Mouse (Mus musculus) testis, postnatal 10 days (tissue): ENCODE measurements around the gene Ccl28.
"Not testable (repeated sequence)": the region's sequence is repeated elsewhere in the genome, so short reads cannot be mapped to it uniquely, and the experiment has no call there.

ENCODE experiments used
- DNase-seq: peaks from one replicate; pipeline ENCODE4 v3.0.0; 2021; ENCODE audit warnings: low spot score

Ccl28 gene

DNA sequence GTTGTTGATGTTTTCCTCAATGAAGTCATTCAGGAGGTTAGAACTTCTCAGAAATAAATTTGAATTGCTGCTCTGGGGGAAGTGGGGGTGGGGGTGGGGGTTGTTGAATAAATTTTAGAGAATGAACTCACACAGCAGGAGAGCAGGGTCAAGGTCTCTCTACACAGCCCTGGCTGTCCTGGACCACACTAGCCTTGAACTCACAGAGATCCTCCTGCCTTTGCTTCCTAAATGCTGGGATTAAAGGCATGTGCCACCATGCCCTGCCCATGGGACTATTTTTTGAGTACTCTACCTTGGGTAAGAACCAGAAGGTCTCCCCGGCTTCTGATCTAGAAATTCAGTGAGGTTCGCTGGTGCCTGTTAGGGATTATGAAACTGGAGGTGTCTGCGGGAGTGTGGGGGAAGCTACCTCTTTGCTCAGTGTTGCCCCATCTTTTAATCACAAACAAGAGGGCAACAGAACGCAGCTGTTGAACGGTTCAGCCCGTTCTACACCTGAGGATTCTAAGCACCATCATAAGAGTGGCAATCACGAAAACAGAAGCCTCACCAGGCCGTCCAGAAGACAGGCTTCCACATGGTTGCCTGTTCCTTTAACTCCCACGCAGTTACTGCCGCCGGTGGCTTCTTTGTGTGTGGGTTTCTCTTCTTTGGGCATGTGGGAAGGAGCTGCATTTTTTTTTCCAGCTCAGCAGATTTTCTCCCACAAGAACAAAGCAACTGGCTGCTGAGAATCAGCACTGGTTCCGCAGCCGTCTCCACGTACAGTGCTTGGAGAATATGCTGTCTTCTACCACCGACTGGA lies 25.5 kb downstream of the Ccl28 start:
- DNase-seq = no peak

DNA sequence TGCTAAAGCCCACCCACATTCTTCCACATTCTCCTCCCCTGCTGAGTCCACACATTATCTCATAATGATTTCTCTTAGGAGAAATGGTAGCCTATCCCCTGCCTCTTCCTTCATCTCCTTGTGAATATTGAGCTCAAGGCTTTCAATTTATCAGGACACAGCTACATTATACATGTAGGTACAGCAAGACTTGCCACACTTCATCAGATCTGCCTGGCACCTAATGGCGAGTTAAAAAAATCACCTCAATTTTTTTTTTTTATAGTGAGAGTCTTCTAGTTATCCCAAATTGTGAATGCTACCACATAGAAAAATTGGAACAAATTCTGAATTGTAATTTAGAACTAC lies 26.1 kb downstream of the Ccl28 start:
- DNase-seq = no peak

GRCm38 (mm10) chr13:119654734-119655133 lies 31.1 kb downstream of the Ccl28 start:
- DNase-seq = no peak

DNA sequence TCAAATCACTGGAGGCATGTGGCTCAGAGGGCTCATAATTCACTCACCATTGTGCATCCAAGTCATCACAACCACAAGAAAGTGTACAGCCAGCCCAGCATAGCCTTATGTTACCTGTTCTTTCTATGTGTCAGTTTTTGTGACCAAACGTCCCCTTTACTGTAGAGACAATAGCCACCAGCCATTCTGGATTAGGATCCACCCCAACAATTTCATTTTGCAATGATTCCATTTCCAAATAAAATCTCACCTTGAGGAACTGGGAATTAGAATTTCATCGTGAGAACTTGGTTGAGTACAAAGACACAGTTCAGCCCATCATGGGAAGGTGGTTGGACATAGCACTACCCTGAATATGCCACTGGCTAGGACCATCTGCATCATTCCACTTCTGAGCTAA lies 32.6 kb downstream of the Ccl28 start:
- DNase-seq = no peak

DNA sequence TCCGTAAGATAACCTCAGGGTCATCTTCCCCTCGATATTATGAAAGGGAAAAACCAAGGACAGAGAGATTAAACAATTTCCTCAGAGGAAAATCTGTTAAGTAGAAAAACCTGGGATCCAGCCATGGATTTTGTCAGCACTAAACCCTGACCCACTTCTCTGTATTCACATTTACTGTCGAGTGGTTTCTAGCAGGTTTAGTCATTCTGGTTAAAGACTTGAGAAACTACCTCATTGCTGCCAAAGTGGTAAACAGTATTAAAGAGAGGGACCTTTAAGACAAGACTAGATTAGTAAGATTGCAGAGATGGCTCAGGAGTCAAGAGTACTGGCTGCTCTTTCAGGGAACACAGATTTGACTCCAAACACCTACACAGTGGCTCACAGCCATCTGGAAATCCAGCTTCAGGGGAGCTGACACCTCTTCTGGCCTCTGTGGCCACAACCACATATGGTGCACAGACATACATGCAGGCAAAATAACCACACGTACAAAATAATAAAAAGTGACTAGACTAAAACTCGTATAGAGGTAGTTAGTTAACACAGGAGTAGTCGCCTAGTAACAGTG lies 33.3 kb downstream of the Ccl28 start:
- DNase-seq = no peak

DNA sequence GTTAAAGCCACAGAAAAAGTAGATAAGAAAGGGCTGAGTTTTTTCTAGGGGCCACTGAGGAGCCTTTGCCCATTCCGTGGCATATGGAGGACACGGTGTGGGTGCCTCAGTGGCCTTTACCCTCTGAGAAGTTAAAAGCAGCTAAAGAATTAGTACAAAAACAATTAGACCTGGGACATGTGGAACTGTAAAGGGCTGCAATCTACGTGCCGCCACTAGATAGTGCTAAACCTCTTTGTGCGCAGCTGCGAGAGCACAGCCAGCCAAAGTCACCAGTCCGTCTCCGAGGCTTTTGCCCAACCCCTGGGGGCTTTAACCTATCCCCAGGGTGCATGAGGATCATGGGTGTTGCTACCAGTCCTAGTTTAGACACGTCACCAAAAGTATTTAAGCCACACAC lies 37.8 kb downstream of the Ccl28 start:
- peak; percentile 46 for DNase-seq

- DNase-seq = no peak
These were observed 55.2 kb downstream of the Ccl28 start for GRCm38 (mm10) chr13:119678794-119679193.

DNA sequence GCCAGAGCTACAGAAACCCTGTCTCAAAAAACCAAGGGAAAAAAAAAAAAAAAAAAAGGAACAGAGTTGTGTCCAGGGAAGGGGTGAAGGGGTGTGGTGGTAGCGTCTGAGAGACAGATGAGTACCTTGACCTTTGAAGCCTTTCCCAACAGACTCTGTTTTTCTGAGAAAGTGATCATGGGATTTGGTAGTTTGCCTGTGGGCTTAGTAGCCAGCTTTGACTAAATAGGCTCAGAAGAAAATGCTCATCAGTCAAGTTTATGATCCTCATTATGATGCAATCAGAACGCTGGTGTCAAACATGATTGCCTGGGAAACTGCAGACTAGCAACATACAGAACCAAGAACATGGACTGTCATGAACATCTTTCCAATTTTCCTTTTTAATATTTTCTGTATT lies 56.1 kb downstream of the Ccl28 start:
- no peak for DNase-seq

GRCm38 (mm10) chr13:119681161-119681560 lies 57.5 kb downstream of the Ccl28 start:
- no peak for DNase-seq

DNA sequence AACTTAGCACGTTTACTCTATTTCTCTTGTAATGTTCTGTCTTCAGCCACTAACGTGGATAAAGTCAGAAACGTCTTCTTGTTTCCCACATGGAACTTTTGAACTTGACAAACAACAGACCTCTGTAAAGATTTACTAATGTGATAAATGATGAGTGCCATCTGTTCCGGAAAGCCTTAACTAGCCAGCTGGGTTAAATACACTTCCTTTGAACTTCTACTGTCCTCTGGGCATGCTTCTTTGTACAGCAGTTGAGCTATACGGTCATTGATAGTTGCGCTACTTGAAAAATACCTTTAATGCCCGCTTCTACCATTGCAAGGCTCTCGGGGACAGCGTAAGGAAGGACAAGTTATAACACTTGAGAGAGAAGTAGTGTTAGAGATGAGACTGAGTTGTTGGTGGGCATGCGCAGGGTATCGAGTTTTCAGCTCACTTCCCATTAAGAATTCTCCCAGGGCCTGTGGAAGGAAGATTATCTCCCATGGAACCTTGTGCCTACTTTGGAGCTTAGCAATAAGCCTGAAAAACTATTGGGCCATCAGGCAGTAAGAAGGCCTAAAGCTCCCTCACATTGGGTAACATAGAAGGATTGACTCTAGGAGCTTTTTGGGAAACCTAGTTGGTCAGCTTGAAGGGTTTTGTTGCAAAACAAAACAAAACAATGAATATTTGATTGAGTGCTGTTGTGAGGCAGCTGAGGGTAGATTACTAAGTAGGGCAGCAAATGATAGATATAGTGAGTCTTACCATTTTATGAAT lies 61.0 kb downstream of the Ccl28 start:
- no peak for DNase-seq

DNA sequence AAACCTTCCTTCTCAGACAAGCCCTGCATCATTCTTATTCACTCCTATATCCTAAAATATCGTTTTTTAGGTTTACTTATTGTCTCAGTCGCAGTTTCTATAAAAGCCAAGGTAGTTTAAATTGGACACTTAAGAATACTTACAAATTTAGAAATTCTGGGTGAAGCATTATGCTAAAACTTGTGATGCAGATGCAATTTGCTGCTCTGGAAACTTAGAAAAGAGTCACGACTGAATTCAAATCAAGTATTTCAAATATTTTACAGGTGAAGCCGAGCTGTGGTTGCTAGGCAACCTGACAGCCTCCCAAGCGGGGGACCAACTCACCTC lies 66.1 kb downstream of the Ccl28 start:
- DNase-seq = no peak

DNA sequence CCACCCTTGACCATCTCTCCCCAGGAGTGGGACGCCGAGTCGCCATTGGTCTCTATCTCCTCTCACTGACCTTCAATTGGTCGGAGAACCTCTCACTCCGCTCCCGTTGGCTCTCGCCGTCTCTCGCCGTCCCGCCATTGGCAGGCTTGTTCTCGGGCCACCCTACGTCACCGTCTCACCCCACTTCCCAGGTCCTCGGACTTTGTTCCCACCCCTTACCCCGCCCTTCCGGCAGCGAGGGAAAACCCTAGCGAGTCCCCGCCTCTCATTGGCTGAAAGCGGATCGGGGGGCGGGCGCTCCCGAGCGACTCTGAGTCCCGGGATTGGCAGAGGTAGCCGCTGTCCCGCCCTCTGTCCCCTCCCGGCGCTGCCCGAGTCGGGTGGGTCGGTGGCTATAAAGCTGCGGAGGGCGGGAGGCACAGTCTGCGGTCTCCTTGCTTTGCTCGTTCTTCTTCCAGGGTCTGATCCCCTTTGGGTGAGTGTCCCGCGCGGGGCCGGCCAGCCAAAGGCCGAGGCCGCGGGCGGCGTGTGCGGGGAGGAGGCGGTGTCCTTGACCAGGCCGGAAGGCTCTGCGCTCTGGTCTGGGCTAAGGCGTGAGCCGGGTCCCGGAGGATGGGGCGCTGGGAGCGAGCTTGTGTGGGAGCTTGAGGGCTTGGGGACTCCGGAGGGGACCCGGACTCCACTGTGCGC lies 66.6 kb downstream of the Ccl28 start, which contains the start of gene Hmgcs1:
Hmgcs1 (plus strand) TSS at position 341 of the 690 bp plus-strand sequence.
- peak; percentile 99 for DNase-seq

DNA sequence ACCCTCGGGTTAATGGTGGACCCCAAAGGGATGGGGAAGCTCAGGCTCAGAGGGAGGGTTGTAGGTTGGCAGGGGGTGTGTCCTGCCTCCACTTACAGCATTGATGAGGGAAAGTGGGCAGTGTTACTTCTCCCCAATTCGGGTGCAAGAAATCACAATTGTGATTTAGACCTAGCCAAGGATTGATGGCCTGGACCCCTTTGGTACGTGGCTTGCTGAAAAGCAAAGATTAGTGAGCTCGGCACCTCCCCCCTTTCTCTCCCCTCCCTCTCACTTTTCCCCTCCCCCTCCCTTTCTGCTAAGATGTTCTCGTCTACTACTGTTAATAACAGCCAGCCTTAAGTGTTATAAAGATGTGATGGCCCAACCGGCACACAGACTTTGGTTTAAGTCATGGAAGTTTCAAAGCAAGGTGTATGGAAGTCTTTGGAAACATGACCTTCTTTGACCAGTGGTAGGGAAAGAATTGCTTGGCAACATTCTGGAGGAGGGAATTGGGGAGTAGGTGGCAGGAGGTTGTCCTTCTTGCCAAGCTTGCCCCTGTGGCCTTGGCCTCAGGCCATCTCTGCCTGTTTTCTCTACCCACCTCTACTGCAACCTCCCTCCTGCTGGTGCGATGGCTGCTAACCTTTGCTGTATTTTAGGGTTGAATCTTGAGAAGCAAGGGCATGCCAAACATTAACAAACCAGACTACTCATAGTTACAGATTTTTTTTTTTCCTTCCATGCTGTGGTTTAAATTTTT lies 67.4 kb downstream of the Ccl28 start:
- peak; percentile 64 for DNase-seq

DNA sequence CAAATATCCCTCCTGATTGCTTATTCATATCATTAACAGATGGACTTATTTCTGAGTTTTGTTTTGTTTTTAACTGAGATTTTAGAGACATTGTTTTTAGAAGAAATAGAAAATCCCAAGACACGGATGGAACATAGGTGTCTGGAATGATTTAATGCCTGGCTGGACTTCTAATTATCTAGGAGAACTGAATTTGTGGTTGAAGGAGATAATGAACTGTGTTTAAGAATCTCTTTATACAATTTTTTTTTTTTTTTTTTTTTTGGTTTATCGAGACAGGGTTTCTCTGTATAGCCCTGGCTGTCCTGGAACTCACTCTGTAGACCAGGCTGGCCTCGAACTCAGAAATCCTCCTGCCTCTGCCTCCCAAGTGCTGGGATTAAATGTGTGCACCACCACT lies 68.3 kb downstream of the Ccl28 start:
- DNase-seq = not testable (repeated sequence)

- no peak for DNase-seq
These were observed 72.1 kb downstream of the Ccl28 start for GRCm38 (mm10) chr13:119695676-119696075.

DNA sequence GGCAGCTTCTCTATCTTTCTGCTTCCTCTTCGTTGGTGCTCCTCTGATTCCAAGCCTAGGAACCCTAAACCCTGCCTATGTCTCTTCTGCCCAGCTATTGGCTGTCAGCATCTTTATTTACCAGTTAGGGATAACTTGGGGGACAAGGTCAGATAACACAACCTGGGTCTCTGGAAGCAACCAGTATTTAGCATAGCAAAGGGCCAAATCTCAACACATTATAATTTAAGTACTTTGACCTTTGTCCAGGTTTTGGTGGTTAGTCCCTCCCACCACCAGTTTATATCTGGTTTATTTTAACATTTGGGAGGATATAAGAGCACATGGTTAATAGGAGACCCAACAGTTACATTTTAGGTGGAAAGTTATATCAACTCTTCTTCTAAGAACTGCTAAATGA lies 72.9 kb downstream of the Ccl28 start:
- no peak for DNase-seq

GRCm38 (mm10) chr13:119698436-119698835 lies 74.8 kb downstream of the Ccl28 start:
- DNase-seq = no peak
